Mouse (Mus musculus): Measurements from ENCODE around the gene Cntfr. TPM values are rescaled to one million over a fixed set of nuclear protein-coding genes. Genes with fewer than 3 reads are reported as not detected.
"Not testable (repeated sequence)": the region's sequence is repeated elsewhere in the genome, so short reads cannot be mapped to it uniquely, and the experiment has no call there.

Gene Cntfr
- polyA plus RNA-seq, 1 experiment, result 1.4 TPM

DNA sequence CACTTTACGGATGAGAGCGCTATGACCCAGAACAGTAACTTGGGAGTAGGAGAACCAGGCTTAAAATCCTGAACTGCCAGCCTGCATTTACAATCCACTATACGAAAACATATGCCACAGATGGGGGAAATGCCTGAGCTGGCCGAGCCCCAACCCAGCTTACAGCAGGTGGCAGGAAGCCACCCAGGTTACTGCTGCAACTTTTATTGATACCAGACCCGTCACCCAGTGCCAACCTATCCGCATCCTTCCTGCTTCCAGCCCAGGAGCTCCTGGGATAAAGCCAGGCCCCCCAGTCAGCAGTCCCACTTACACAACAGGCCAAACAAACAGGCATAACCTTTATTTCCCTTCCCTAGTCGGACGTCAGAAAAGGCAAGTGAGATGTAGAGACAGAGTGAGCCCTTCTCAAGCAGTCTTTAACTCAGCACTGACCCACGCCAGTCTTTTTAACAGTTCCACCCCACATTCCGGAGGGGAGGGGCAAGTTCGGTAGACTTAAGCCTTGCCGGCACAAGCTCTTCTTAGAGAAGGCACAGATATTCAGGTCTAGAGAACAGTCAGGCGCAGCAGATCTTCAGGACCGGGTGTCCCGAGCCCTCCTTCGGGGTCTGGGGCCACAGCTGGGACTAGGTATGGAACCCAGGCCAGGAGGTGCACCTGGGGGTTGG lies 15.0 kb upstream of the Cntfr start:
- no peak for DNase-seq (ENCODE audit: low read depth, low spot score)
- WGBS, result 32% methylated on average over 16 of the region's 16 CpGs

DNA sequence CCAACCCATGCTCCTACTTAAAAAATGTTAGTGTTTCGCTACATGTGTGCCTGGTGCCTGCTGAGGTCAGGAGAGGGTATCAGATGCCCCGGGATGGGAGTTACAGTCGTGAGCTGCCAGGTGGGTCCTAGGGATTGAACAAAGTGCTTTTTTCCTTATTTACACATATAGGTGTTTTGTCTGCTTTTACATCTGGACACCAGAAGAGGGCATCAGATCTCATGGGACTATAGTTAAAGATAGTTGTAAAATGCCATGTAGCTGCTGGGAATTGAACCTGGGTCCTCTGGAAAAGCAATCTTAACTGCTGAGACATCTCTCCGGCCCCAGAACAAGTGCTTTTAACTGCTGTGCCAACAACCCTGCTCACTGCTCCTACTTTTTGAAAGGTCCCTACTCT lies 13.3 kb upstream of the Cntfr start:
- 62% methylated on average over 4 of the region's 4 CpGs for WGBS
- no peak for DNase-seq (ENCODE audit: low read depth, low spot score)

GRCm38 (mm10) chr4:41708192-41708745 lies 11.4 kb upstream of the Cntfr start:
- DNase-seq (ENCODE audit: low read depth, low spot score), result no peak
- WGBS, result 18% methylated on average over 8 of the region's 8 CpGs

DNA sequence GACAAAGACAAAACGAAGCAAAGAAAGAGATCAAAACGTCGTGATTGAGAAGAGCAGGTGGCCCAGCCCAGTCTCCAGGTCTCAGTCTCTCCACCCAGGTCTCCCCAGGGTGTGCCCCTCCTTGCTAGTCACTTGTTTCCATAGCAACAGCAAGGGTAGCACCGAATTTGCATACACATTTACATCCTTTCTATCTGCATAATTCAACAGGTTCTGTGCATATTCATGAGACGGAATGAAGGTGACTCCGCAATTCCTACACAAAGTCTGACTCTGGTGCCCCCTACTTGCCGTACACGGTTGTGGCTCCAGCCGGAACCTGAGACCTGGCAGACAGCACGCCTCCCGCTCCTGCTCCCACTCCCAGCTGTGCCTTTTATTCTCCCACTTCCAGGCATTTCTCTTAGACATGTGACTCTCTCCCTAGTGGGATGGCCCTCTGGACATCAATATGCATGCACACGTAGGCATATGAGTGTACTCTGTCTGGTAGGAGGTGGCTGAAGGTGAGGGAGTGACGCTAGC lies 10.2 kb upstream of the Cntfr start:
- WGBS, result 6% methylated on average over 13 of the region's 13 CpGs
- DNase-seq (ENCODE audit: low read depth, low spot score), result no peak

GRCm38 (mm10) chr4:41705922-41706754 lies 9.2 kb upstream of the Cntfr start:
- 61% methylated on average over 19 of the region's 19 CpGs for WGBS

DNA sequence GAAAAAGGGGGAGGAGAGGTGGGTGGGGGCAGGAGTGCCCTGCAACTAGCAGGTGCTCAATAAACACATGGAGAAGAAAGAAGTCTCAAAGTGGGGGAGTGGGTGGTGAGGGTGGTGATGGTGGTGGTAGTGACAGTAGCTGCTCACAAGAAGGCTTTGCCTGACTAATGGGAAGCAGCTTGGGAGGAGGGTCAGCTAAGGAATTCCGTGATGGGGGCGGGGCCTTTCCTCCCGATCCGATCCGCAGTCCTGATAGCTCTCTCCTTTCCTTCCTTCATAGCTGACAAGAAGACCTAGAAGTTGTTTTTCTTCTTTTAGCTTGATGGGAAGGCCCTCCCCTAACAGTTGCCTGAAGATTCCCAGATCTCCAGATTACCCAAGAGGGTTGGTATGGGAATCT lies 7.8 kb upstream of the Cntfr start:
- DNase-seq (ENCODE audit: low read depth, low spot score), result no peak

More at GRCm38 (mm10) chr4:41705922-41706754, 9.2 kb upstream of the Cntfr start:
- no peak for DNase-seq (ENCODE audit: low read depth, low spot score)

GRCm38 (mm10) chr4:41702226-41702625 lies 5.3 kb upstream of the Cntfr start:
- 89% methylated on average over 2 of the region's 2 CpGs for WGBS
- not testable (repeated sequence) for DNase-seq (ENCODE audit: low read depth, low spot score)

More for the DNA sequence above, 7.8 kb upstream of the Cntfr start:
- WGBS, result 12% methylated on average over 5 of the region's 5 CpGs

GRCm38 (mm10) chr4:41700224-41700623 lies 3.3 kb upstream of the Cntfr start:
- DNase-seq (ENCODE audit: low read depth, low spot score), result not testable (repeated sequence)
- 89% methylated on average over 4 of the region's 8 CpGs for WGBS

DNA sequence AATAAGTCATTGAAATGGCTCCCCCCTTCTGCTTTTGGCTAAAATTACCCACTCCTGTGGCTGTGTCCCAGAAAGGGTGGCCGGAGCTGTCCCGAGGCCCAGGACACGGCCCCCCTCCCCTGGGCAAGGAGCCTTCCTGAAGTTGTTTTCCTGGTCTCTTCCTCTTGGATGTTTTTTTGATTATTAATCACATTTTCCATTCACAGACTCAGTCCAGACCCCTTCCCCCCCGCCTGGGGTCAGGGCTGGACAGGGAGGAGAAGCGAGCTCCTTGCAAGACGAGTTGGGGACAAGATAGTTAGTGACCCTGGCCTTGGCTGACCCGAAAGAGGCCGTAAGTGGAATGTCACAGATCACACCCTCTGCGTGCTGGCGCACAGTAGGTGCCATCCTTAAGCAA lies 2.9 kb upstream of the Cntfr start, which contains the start of gene Il11ra1:
Il11ra1 (plus strand) TSS at position 207 of the 400 bp plus-strand sequence.
- WGBS, result 77% methylated on average over 10 of the region's 10 CpGs

DNA sequence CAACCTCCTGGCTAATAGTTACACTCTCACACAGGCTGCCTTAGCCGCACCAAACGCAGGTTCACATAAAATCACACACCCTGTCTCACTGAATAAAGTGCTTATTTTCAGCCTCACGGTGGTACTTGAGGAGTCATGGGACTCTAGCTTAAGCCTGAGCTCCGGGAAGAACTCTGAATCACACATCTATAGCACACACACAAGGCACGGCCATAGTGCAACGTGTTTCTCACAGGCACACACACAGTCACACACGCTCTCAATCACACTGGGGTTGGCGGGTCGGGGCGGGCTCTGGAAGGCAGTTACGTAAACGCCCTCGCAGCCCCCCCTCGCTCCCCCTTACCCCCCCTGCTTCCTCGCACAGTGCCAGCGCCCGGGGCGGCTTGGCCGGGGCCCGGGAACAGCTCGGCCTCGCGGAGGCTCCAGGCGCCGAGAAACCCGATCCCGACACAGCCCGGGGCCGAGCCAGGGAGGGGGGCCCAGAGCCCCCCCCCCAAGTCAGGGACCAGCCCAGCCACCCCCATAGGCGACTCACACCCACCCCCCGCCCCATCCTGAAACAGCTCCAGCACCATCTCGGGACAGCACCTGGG lies 1.6 kb upstream of the Cntfr start:
- WGBS, result 15% methylated on average over 26 of the region's 32 CpGs
- DNase-seq (ENCODE audit: low read depth, low spot score), result not testable (repeated sequence)

More for the DNA sequence above, 2.9 kb upstream of the Cntfr start, which contains the start of gene Il11ra1:
- DNase-seq (ENCODE audit: low read depth, low spot score), result not testable (repeated sequence)

DNA sequence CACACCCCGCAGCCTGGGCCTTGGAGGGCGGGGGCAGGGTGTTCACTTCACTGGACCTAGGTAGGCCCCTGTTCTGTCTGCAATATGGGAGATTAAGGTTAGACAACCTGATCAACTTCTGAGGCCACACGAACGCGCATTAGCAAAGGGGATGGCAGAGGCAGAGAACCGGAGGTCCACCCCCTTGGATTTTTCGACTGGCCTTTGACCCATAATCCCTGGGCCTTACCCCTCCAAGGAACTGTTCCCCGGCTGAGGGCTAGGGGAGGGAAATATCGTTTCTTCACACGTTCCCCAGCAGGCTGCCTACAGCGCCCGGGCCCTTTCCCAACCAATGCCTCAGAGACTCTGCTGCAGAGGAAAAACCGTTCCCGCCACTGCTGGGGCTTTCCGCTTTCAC lies 437 bp downstream of the Cntfr start:
- WGBS, result 29% methylated on average over 13 of the region's 15 CpGs
- DNase-seq (ENCODE audit: low read depth, low spot score), result not testable (repeated sequence)

DNA sequence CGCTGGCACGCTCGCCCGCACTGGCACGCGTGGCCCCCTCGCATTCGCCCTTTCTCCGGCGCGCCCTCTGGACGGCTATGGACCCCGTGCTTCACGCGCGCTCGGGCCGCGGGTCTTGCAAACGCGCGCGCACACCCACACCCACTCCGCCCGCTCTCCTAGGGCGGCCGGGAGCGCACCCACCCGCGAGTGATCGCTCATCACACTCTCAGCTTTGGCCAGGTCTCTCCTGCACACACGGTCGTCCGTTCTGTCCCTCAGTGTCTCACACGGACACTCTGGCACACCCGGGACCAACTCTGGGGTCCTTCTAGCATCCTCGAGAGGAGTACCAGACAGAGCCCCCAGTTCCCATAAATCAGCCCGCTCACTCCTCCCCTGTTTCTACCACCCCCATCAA lies 1.1 kb downstream of the Cntfr start:
- WGBS, result 9% methylated on average over 20 of the region's 38 CpGs
- DNase-seq (ENCODE audit: low read depth, low spot score), result not testable (repeated sequence)

- 20% methylated on average over 4 of the region's 4 CpGs for WGBS
These were observed 3.4 kb downstream of the Cntfr start for GRCm38 (mm10) chr4:41693511-41693910.

GRCm38 (mm10) chr4:41690014-41690413 lies 6.9 kb downstream of the Cntfr start:
- no CpG with 5 or more reads among the region's 4 CpGs for WGBS
- not testable (repeated sequence) for DNase-seq (ENCODE audit: low read depth, low spot score)

More at GRCm38 (mm10) chr4:41693511-41693910, 3.4 kb downstream of the Cntfr start:
- DNase-seq (ENCODE audit: low read depth, low spot score), result not testable (repeated sequence)

- DNase-seq (ENCODE audit: low read depth, low spot score), result not testable (repeated sequence)
- WGBS, result 69% methylated on average over 1 of the region's 1 CpGs
These were observed 8.3 kb downstream of the Cntfr start for GRCm38 (mm10) chr4:41688562-41688961.

DNA sequence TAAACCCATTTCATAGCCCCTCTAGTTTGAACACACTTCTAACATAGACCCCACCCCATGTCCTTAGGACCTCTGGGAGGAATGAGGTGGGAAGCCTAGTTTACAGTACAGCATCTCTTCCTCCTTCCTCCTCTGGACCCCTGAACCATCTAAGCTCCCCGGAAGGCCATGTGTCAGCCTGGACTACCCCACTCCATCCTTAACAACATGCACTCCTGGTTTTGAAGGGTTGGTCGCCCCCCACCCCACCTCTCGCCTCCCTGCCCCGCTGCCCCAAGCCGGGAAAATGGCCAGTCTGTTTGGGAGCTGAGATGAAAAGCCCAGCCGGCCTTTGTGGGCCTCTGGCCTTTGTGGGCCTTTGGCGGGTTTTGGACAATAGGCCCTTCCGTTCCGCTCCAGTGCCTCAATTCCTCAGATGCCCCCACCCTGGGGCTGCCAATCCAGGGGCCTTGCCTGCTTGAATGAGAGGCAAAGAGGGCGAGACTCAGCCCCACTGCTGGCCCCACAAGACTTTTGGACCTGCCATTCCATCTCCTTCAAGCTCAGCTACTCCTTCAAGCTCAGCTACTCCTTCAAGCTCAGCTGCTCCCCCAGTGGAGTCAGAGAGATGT lies 10.9 kb downstream of the Cntfr start:
- 49% methylated on average over 10 of the region's 10 CpGs for WGBS
- DNase-seq (ENCODE audit: low read depth, low spot score), result not testable (repeated sequence)

- DNase-seq (ENCODE audit: low read depth, low spot score), result not testable (repeated sequence)
- WGBS, result 4% methylated on average over 14 of the region's 14 CpGs
These were observed 11.9 kb downstream of the Cntfr start for GRCm38 (mm10) chr4:41684931-41685453.

DNA sequence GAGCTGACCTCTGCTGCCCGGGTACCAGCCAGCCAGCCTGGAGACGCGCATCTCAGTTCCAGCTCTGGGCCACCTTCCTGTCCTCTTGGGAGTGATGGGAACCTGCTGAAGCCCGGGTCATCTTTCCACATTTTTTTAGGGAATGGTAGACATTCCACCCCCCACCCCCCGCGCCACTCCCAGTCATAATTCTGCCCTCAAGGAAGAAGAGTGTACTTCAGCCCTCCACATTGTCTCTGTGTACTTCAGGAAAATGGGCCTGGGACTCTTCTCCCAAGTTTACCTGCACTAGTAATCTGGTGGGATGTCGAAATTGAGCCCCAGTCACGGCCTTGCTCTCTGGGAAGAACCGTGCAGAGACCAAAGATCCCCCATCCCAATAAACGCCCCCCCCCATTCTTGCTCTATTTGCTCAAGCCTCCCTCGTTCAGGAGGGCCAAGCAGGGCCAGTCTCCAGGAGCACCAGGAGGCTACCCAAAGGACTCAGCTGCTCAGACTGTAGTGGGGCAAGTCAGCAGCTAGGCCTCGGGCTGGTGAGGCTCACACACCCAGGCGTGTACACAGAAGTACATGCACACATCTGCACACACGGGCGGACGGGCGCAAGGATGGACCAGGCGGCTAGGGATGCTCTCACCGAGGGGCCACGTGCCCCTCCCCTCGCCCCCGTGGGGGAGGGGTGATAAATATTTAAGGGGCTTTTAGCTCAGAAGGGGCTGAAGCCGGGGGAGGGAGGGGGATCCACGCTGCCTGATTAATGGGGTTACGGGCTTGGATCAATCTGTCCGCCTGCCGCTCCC lies 12.6 kb downstream of the Cntfr start:
- not testable (repeated sequence) for DNase-seq (ENCODE audit: low read depth, low spot score)
- WGBS, result 10% methylated on average over 27 of the region's 27 CpGs
